Mouse (Mus musculus) G1E (cell line): Measurements from ENCODE around the gene Doc2a.

Experiments used
- CTCF ChIP-seq: IDR thresholded peaks from 2 replicates; pipeline ENCODE4 v1.5.1; 2012; ENCODE audit warnings: low read depth, low read length, inconsistent platforms, mixed read lengths
- GATA1 ChIP-seq: IDR thresholded peaks from 2 replicates; pipeline ENCODE4 v1.6.1; 2012; ENCODE audit warnings: borderline replicate concordance, low read length, inconsistent platforms, mixed read lengths
- GATA2 ChIP-seq: IDR thresholded peaks from 2 replicates; pipeline ENCODE4 v1.6.1; 2012; ENCODE audit warnings: low read depth, low read length, inconsistent platforms, borderline replicate concordance
- POLR2AphosphoS5 ChIP-seq: IDR thresholded peaks from 2 replicates; pipeline ENCODE4 v1.6.1; 2012; ENCODE audit warnings: low read depth, low read length, inconsistent platforms; ENCODE audit not compliant: insufficient replicate concordance
- TAL1 ChIP-seq: conservative IDR thresholded peaks from 2 replicates; pipeline ENCODE4 v1.6.1; 2012; ENCODE audit warnings: low read depth, low read length, inconsistent platforms, mixed read lengths

GRCm38 (mm10) chr7:126848794-126849193 lies 1.6 kb downstream of the Doc2a start:
- TF ChIP-seq GATA1 (no peak), CTCF (no peak), POLR2AphosphoS5 (no peak), TAL1 (no peak), GATA2 (no peak)
